ENCODE assay signal across 26 mouse cellular contexts in genomic region chr6:6872873-6873272, GRCm38 (mm10). TPM values are rescaled to one million over a fixed set of nuclear protein-coding genes. Genes with fewer than 3 reads are reported as not detected.
DNase-seq lines count a peak whose midpoint lies in the region; ATAC-seq and TF ChIP-seq lines count a peak whose summit lies in the region.
"Had no signal": no experiment of that assay in that cellular context is flagged by ENCODE, and none has a peak within 500 bp of the region (broad histone marks: within the 10 kb centered on the region; RNA-seq: fewer than 3 reads in every experiment).

No protein-coding gene starts in this region.

- H3K4me2 ChIP-seq in midbrain, postnatal 0 days (ENCODE audit: low read depth, low read length, poor library complexity, severe bottlenecking) = no peak overlapping the region
- peak overlapping the region; percentile 66 for H3K4me2 ChIP-seq in forebrain, embryonic 15.5 days (replicated peaks)
- H3K4me2 ChIP-seq: limb, embryonic 15.5 days had no signal

- peaks cover 9% of the 10 kb centered on the region for H3K4me1 ChIP-seq in midbrain, embryonic 10.5 days
- H3K4me1 ChIP-seq in midbrain, postnatal 0 days (ENCODE audit: insufficient read depth, low read length) = no peaks in the 10 kb centered on the region
- peaks cover 12% of the 10 kb centered on the region for H3K4me1 ChIP-seq in forebrain, embryonic 15.5 days

- H3K9ac ChIP-seq in midbrain, postnatal 0 days (replicated peaks; ENCODE audit: low read length, poor library complexity, severe bottlenecking) = no peak overlapping the region
- H3K9ac ChIP-seq in forebrain, embryonic 15.5 days (replicated peaks) = peak overlapping the region; percentile 11; the same call in 1 of the 2 replicates
- H3K9ac ChIP-seq: limb, embryonic 15.5 days had no signal

- H3K27me3 ChIP-seq in midbrain, embryonic 10.5 days (ENCODE audit: low read depth, poor library complexity, severe bottlenecking) = peaks cover 100% of the 10 kb centered on the region
- H3K27me3 ChIP-seq in midbrain, postnatal 0 days (ENCODE audit: insufficient read depth, low read length) = peaks cover 76% of the 10 kb centered on the region
- peaks cover 44% of the 10 kb centered on the region for H3K27me3 ChIP-seq in forebrain, embryonic 15.5 days

- H3K27ac ChIP-seq in midbrain, embryonic 10.5 days (replicated peaks) = no peak overlapping the region
- H3K27ac ChIP-seq in midbrain, postnatal 0 days (ENCODE audit: low read depth, low read length) = no peak overlapping the region
- peak overlapping the region; percentile 93 for H3K27ac ChIP-seq in forebrain, embryonic 15.5 days (replicated peaks)
- H3K27ac ChIP-seq: heart, embryonic 10.5 days; hindbrain, postnatal 0 days; limb, embryonic 15.5 days had no signal

- no peaks in the 10 kb centered on the region for H3K36me3 ChIP-seq in midbrain, embryonic 10.5 days
- H3K36me3 ChIP-seq in midbrain, postnatal 0 days (ENCODE audit: insufficient read depth, low read length) = no peaks in the 10 kb centered on the region
- H3K36me3 ChIP-seq in forebrain, embryonic 15.5 days = no peaks in the 10 kb centered on the region
- H3K36me3 ChIP-seq: heart, embryonic 10.5 days; limb, embryonic 15.5 days had no signal

- no peak for ATAC-seq in midbrain, postnatal 0 days (ENCODE audit: low FRiP score)
- no peak for ATAC-seq in forebrain, embryonic 15.5 days (replicated peaks)
- ATAC-seq: CD4-positive, CD25-positive, alpha-beta regulatory T cell, adult 4 months; hindbrain, postnatal 0 days had no signal

- DNase-seq in embryo, embryonic 10.5 days (ENCODE audit: low spot score) = peak; percentile 45
- DNase-seq in embryo, embryonic 9.5 days (ENCODE audit: extremely low spot score) = no peak
- DNase-seq in midbrain, embryonic 10.5 days (ENCODE audit: low spot score) = peak; percentile 35
- no peak for DNase-seq in midbrain, postnatal 0 days (ENCODE audit: low spot score)
- DNase-seq in retina, postnatal 1 day = peak; percentile 18
- DNase-seq in cerebellum, adult 9-10 months = no peak
- DNase-seq in T-cell, adult 2 months (ENCODE audit: low spot score) = no peak
- DNase-seq: adrenal gland, adult 2 months; cerebellum, adult 2 months; gastrocnemius, postnatal 36 days; heart, postnatal 14 days; kidney, adult 2 months; kidney, postnatal 14 days; lung, postnatal 10 days; right cerebral cortex, postnatal 14 days had no signal

- H3K4me3 ChIP-seq in midbrain, embryonic 10.5 days = no peak overlapping the region
- no peak overlapping the region for H3K4me3 ChIP-seq in midbrain, postnatal 0 days (ENCODE audit: low read depth, low read length)
- peak overlapping the region; percentile 52 for H3K4me3 ChIP-seq in forebrain, embryonic 15.5 days
- H3K4me3 ChIP-seq: erythroblast, embryonic 14.5 days; heart, embryonic 10.5 days; limb, embryonic 15.5 days; myocyte had no signal

- no peaks in the 10 kb centered on the region for H3K9me3 ChIP-seq in midbrain, embryonic 10.5 days (replicated peaks)
- no peaks in the 10 kb centered on the region for H3K9me3 ChIP-seq in midbrain, postnatal 0 days (ENCODE audit: low read length)
- no peaks in the 10 kb centered on the region for H3K9me3 ChIP-seq in forebrain, embryonic 15.5 days
- H3K9me3 ChIP-seq: heart, embryonic 10.5 days; limb, embryonic 15.5 days had no signal

- TF ChIP-seq CTCF in midbrain, postnatal 0 days (IDR thresholded peaks at IDR 0.05) = no peak

- WGBS in midbrain, embryonic 10.5 days = 0% methylated on average over 5 of the region's 5 CpGs
- WGBS in midbrain, postnatal 0 days = 1% methylated on average over 5 of the region's 5 CpGs
- WGBS in forebrain, embryonic 15.5 days = 1% methylated on average over 5 of the region's 5 CpGs

RNA-seq across cellular contexts. Expression of gene Dlx5, which starts 9.0 kb away (rescaled TPM):
- polyA plus RNA-seq in midbrain, embryonic 10.5 days (2016; fragmentation: Nextera tagmentation; extraction: Ambion mirVana) = 4.5 and 8.9 TPM in 2 replicates
- total RNA-seq in midbrain, postnatal 0 days (2014; rRNA removed) = 0.49 and 0.76 TPM in 2 replicates
- polyA plus RNA-seq in midbrain, postnatal 0 days (2015; fragmentation: Nextera tagmentation; extraction: Ambion mirVana) = 3.3 and 6.7 TPM in 2 replicates
- 81.5 and 84.7 TPM in 2 replicates for polyA plus RNA-seq in forebrain, embryonic 15.5 days (2015; fragmentation: Nextera tagmentation; extraction: Ambion mirVana)
- total RNA-seq: gastrocnemius, postnatal 36 days; hindbrain, postnatal 0 days; megakaryocyte, adult 5-6 weeks; MEL had no signal
- polyA plus RNA-seq: CD4-positive, CD25-positive, alpha-beta regulatory T cell, adult 4 months; cerebellum, adult 2 months; erythroblast, embryonic 14.5 days; hindbrain, postnatal 0 days; kidney, adult 2 months; myocyte had no signal

RNA-seq across cellular contexts. Expression of gene Dlx6, which starts 9.7 kb away (rescaled TPM):
- polyA plus RNA-seq in midbrain, embryonic 10.5 days (2016; fragmentation: Nextera tagmentation; extraction: Ambion mirVana) = 0.48 and 0.79 TPM in 2 replicates
- 0.57 and 1.5 TPM in 2 replicates for total RNA-seq in midbrain, postnatal 0 days (2014; rRNA removed)
- 0.81 and 1.1 TPM in 2 replicates for polyA plus RNA-seq in midbrain, postnatal 0 days (2015; fragmentation: Nextera tagmentation; extraction: Ambion mirVana)
- 13.2 and 14.7 TPM in 2 replicates for polyA plus RNA-seq in forebrain, embryonic 15.5 days (2015; fragmentation: Nextera tagmentation; extraction: Ambion mirVana)
- total RNA-seq: adrenal gland, adult 2 months; gastrocnemius, postnatal 36 days; heart, postnatal 14 days; hindbrain, postnatal 0 days; megakaryocyte, adult 5-6 weeks; MEL had no signal
- polyA plus RNA-seq: adrenal gland, adult 2 months; CD4-positive, CD25-positive, alpha-beta regulatory T cell, adult 4 months; cerebellum, adult 2 months; erythroblast, embryonic 14.5 days; hindbrain, postnatal 0 days; kidney, adult 2 months; liver, embryonic 16.5 days; myocyte; thymus, postnatal 0 days had no signal

Comparison
In these comparisons a context has a peak if more than half of its experiments do, and no peak if none do; other contexts are left out.
1. DNase-seq: peak in embryo, embryonic 10.5 days (single experiment), midbrain, embryonic 10.5 days (single experiment) and retina, postnatal 1 day (single experiment); none in embryo, embryonic 9.5 days (single experiment), midbrain, postnatal 0 days (single experiment), cerebellum, adult 9-10 months (single experiment) and T-cell, adult 2 months (single experiment).